Mouse (Mus musculus): ENCODE data around the gene Ptprg.
"Not testable (repeated sequence)": the region's sequence is repeated elsewhere in the genome, so short reads cannot be mapped to it uniquely, and the experiment has no call there.

Gene Ptprg

DNA sequence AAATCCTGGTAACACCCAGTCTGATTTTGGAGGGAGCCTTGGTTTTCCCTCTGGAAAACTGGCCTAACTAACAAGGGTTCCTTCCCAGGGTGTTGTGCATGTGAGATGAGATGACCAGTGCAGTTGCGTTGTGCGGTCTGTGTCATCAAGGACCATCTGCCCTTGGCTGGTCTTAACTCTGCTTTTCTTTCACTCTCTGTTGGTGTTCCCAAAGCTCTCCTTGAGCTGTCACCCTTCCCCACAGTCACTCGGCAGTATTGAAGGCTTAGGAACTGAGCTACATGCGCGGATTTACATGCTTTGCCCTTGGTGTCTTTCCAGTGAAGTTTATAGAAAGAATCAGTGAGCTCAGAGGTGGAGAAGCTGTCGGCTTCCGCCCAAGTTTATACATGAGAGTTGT, 170.5 kb downstream of the Ptprg start:
- in situ Hi-C loops (cut with MboI; ENCODE audit: unreplicated experiment in 2 of 2) = no loop called here

DNA sequence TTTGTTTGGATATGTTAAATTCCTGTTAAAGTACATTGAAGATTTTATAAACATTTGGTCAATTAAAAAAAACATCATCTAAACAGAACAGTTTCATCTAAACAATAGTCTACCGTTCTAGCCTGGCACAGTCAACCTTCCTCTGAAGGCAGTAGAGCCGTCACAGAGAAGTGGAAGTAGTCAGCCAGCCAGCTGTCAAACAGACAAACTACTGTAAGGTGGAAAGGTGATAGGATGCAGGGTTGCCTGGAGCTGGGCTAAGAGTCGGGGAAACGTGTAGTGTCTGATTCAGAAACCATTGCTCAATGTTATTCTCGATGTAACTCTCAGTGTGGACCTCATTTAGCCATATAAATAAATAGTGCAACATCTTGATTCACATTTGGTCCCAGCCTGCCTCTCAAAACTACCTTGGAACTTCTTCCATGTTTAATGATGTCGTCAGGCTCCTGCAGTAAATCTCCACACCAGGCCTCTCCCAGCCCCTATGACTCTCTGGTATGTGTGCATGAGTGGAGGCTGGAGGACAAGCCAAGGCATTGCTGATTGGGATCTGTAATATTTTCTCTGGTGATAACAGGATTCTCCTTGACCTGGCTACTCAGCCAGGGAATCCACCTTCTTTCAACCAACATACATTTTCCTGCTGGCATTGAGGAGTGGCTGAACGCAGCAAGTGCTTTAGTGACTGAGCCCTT, 178.0 kb downstream of the Ptprg start:
- in situ Hi-C loops (cut with MboI; ENCODE audit: unreplicated experiment in 2 of 2) = no loop called here

DNA sequence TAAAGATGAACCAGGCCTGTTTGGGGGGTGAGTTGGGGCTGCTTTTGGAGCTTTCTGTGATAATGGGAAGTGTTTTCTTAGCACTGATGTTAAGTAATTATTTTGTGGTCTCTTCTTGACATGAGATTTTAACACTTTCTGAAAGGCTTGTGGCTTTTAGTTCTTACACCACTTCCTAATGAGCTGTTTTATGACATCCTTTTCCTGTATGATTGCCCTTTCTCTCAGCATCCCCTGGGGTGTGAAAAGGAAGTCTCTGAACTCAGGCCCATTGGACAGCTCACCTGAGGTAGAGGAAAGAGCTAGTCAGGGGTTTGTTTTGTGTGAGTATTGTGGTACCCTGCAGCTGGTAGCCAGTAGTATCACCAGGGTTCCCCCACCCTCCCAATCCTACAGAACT, 179.0 kb downstream of the Ptprg start:
- in situ Hi-C loops (cut with MboI; ENCODE audit: unreplicated experiment in 2 of 2) = no loop called here

DNA sequence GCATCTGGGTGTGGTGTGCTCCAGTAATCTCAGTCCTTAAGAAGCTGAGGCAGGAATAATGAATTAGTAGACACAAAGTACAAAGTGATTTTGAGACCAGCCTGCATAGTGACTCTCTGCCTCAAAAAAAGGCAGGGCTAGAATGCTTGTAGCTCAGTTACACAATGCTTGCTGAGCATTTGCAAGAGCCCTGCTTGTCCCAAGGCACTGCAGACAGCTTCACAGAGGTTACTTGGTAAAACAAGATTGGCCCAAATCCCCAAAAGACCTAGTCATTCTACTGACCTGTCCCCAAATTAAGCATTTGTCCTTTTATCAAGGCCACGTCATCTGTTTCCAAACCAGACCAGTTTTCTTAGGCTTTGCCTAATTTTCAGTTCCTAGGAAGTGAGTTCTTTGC, 190.4 kb downstream of the Ptprg start:
- in situ Hi-C loops (cut with MboI; ENCODE audit: unreplicated experiment in 2 of 2) = no loop called here

DNA sequence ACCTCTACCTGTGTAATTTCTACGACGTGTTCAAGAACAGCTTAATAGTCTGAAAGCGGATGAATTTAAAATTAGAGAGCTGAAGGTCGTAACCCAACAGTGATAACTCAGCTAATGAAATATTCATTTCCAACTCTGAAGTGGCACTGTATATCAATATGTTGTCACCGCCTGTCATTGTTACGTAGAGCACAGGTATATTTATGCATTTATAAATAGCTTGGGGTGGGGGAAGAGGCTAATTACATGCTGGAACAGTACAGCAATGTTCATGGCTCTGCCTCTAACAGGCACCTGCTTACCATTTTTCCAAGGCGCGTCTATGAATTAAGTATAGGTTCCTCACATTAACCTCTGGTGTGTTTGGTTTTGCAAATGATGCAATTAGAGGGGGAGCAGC, 199.3 kb downstream of the Ptprg start:
- in situ Hi-C loops (cut with MboI; ENCODE audit: unreplicated experiment in 2 of 2) = no loop called here

DNA sequence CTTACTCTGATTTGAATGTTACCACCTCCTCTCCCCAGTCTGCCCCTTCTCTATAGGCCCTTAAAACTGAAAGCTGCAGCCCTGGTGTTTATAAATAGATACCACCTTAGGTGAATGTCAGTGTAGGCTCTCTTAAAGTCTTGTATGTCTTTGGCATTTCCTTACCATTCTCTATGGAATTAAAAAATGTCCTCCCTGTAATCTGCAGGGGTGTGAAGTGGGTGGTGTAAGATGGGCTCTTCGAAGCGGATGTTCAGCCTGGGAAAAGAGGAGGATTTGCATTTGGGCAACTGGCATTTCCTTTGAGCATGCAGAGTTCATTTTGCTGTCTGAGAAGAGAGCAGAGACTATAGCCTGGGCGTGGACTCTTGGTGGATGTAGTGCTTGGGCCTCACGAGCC, 201.3 kb downstream of the Ptprg start:
- in situ Hi-C loops (cut with MboI; ENCODE audit: unreplicated experiment in 2 of 2) = no loop called here

DNA sequence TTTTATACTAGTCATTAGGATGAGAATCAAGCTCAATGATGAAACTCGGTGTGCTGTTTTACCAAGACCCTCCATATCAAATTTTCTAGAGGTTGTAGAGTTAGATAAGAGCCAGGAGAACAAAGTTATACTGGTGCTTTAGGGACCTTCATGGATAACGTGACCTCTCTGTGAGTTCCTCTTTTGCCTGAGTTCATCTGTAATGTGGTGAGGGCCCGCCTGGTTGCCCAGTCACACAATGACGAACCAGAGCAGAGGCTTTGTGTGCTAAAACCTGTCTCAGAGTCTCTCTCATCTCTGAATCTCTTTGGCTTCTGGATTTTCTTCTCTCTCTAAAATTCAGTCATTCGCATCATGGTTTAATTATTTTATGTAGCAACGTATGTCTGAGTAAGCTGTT, 204.9 kb downstream of the Ptprg start:
- in situ Hi-C loops (cut with MboI; ENCODE audit: unreplicated experiment in 2 of 2) = no loop called here

DNA sequence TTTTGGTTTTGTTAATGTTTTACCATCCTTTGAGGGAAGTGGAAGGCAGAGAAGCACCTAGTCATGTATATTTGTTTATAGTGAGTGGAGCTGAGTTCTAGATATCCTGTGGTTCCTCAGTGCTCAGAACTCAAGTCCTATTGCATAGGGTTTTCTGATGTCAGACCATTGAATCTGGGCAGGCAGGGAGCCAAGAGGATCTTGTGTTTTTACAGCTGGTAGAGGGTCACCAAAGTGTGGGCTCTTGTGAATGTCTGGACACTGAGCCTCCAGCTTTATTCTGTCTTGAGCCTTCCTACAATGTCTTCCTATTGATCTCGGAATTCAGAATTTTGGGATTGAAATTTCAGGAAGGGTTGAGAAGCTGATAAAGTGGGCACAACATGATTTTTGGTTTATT, 206.0 kb downstream of the Ptprg start:
- in situ Hi-C loops (cut with MboI; ENCODE audit: unreplicated experiment in 2 of 2) = no loop called here

DNA sequence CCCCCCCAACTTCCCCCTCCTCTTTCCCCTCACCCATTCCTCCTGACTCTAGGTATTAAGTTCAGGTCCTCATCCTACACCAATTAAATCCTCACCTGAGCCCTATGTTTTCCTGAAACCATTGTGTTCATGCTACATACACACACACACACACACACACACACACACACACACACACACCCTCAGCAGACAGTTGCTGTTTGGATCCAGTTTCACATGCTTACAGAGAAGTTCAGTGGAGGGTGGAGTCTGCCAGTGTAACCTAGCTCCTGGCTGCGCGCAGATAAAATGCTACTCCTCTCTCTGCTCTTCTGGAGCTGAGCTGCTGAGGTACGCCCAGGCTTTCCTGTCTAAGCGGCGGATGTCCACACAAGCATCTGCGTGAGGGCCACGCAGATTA, 209.7 kb downstream of the Ptprg start:
- in situ Hi-C loops (cut with MboI; ENCODE audit: unreplicated experiment in 2 of 2) = no loop called here

DNA sequence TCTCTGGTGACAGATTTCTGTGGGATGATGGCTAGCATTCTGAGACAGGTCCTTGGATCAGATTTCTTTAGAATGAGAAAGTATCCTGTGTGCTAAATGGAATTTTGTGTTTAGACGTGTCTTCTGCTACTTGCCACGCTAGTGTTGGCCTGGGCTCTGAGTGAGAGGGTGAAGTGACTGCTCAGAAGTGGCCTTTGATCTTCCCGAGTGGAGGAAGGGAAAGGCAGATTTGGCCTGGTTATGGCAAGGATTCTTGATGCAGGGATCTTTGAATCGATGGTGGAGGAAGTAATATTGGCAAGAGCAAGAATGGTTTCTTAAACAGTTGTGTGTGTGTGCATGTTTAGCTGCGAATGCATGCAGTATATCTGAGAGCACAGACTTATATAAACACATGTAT, 219.4 kb downstream of the Ptprg start:
- in situ Hi-C loops (cut with MboI; ENCODE audit: unreplicated experiment in 2 of 2) = no loop called here

DNA sequence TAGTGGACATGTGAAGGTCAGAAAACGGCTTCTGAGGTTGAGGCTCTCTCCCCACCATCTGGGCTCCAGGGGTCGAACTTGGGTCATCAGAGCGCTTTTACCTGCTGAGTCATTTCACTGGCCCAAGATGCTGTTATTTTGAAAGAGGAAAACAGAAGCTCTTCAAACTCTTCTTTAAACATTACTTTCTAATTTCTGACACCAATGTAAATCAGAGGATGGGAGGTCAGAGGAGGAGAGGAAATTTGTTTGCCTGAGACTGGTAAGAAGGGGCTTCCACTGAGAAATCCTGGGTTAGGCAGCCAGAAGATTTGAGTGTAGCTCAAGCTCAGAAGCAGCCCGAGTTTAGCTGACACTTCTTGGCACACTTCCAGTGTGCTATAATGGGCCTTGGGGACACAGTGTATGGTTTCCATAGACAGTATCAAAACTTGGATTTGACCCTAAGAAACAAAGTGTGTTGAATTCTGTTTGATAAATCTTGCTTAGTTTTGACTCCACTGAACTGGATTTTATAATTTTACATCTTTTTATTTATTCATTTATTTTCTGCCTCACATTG, 221.2 kb downstream of the Ptprg start:
- in situ Hi-C loops (cut with MboI; ENCODE audit: unreplicated experiment in 2 of 2) = no loop called here

DNA sequence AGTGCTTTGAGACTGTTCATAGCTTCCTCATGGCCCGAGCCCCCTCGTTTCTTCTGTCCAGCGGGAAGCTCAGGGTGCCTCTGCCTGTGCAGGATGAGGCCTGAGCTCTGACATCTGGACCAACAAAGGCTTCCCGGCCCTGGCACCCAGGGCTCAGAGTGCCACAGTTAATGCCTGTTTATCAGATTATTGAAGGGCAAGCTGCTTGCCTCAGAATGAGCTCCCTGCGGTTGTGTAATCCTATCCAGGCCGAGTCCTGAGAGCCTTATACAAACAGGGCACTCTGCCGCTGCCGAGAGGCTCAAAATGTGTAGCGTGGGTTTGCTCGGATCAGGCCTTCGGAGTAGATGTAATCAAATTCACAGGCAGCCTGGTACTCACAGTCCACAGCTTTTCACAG, 221.9 kb downstream of the Ptprg start:
- in situ Hi-C loops (cut with MboI; ENCODE audit: unreplicated experiment in 2 of 2) = no loop called here

DNA sequence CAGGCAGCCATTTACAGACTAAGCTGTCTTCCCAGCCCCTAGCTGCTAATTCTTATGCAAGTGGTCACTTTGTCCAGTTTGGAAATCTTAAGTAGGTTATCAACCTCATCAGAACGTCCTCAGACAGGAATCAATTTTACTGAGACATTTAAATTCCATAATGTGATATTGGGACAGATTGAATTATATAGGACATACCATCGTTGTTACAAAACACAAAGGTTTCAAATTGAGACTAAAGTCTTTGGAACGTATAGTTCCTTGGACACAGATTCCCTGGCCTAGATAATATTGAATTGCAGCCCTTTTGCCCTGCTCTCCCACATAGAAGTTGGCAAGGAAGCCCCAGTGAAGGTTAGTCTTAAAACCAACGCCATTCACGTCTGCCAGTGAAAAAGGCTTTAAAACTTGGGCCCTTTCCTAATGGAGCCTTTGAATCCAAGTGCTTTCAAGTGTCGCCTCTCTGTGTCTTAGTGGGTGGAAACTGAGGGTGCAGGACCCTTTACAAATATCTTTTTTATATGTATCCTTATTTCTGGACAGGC, 222.7 kb downstream of the Ptprg start:
- in situ Hi-C loops (cut with MboI; ENCODE audit: unreplicated experiment in 2 of 2) = no loop called here

DNA sequence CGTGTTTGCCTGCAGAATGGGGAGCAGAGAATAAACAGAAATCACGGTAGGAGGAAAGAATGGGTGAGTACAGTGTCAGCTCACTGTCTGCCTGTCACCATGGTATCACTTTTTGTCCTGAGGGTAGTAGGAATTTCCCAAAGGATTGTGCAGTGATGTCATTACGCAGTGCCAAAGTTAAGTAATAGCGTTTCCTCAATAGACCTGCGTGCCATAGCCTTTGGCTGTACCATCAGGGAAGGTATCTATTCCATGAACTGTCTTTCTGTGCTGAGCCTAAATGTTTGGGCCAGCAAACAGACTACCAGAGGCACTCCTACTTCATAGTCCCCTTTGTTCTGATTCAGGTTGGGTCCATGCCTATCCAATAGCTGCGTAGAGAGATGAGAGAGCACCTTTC, 223.2 kb downstream of the Ptprg start:
- in situ Hi-C loops (cut with MboI; ENCODE audit: unreplicated experiment in 2 of 2) = no loop called here

DNA sequence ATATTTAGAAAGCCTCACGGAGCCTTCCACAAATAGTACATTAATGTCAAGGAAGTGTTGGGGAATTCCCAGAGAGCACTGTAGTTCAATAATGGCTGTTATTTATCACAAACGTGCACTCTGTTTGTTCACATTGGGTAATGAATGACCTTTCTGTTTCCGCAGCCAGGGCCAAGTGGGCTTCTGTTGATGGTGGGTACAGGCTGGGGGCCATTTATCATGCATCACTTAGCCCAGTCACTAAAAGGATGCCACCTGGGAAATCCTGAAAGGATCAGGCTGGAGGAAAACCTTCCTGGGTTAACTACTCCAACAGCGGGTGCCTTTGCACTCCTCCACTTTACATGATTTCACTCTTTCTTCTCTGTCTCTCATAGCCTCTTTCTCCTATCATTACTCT, 237.9 kb downstream of the Ptprg start:
- in situ Hi-C loops (cut with MboI; ENCODE audit: unreplicated experiment in 2 of 2) = no loop called here

DNA sequence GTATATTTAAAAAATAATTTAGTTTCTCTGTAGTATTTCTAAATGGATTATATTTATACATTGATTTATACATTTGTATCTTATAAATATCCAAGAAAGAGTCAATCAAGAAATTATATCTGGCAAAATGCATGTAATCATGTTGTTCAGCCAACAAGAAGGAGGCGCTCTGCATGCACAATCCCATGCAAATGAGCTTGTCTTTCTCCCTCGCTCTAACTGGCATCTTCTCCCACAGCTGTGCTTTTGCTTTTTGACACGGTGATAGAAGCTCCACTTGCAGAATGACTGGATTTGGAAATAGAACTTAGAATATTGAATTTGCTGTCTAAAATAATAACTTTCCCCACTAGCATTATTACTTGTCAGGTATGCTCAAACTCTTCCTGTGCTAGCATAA, 240.5 kb downstream of the Ptprg start:
- in situ Hi-C loops (cut with MboI; ENCODE audit: unreplicated experiment in 2 of 2) = no loop called here

DNA sequence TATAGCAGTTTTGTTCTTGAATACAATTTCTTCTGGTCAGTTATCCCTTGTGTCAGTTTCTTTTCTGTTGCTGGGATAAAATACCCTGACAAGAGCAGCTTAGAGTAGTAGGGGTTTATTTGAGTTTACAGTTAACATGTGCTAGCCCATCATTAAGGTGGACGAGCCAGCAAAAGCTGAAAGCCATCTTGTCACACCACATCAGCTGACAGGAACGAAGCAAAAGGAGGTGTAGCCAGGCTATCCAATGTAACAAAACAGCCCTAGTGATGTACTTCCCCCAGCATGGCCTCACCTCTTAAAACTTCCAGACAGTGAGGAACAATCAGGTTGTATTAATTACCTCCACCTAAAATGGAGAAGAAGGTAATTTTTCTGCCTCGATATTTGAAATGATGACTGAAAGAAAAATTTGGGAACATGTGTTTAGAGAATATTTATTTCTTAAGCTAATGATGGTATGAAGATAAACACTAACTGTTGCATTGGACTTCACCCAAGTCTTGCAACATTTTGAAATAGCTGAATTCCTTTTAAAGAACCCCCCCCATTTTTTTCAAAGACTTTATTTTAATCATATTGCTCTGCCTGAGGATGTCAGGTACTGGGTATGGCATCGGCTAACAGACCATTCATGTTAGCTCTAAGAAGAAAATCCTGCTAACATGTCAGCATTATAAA, 249.2 kb downstream of the Ptprg start:
- in situ Hi-C loops (cut with MboI; ENCODE audit: unreplicated experiment in 2 of 2) = no loop called here

DNA sequence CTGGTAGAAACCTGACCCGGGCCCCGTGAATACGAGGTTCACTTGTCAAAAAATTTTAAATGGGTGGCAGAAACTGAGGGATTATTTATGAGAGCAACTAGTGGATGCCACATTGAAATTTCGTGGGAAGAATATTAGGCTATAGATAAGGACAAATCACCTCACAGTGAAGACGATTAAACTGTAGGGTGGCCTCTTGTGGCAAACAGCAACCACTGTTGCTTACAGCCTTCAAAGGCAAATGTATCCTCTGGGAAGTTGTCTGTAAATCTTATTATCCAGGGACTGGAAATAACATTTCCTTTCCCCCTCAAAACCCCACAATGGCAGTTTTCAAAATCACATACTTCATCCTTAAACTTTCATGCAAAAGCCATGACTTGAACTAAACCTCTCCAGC, 253.3 kb downstream of the Ptprg start:
- in situ Hi-C loops (cut with MboI; ENCODE audit: unreplicated experiment in 2 of 2) = no loop called here

DNA sequence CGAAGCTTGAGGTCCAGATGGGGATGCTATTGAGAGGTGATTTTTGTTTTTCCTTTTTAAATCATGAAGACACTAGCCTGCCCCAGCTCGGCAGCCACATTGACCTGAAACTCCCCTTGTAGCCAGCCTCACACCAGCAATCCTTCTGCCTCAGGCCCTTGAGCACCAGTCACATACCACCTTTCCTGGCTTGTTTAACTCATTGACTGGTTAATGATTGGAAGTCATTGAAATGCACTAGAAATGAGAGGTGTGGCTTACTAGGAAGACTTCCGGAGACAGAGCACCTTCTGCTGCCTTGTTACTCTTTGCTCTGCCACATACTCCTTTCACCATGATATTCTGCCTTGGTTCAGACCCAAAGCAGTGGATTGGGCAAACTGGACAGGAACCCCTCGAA, 254.1 kb downstream of the Ptprg start:
- in situ Hi-C loops (cut with MboI; ENCODE audit: unreplicated experiment in 2 of 2) = no loop called here

DNA sequence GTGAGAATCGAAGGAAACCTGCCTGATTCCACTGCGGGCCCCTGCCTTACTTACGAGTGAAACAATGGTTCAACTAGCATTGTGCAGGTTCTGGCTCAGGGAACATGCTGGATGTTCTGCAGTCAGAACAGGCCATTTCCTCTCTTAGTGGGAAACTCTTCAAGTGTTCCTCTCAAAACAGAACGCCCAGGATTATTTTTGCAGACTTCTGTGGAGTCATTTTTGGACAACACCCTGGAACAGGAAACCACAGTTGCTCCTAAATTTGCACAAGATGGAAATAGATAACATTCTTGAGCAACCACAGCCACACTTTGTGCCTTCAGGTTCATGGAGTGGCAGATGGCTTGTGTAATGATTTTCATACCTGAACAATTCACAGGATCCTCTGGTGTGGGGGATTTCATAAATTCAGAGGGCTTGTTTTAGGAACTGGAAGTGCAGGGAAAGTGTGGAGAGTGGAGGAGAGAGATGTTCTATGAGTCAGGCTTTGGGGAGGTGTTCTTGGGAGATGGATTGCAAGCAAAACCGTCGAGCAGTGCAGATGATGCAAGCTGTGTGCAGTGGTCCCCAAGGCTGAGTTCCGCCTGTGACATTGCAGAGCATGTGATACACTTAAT, 257.9 kb downstream of the Ptprg start:
- in situ Hi-C loops (cut with MboI; ENCODE audit: unreplicated experiment in 2 of 2) = no loop called here

DNA sequence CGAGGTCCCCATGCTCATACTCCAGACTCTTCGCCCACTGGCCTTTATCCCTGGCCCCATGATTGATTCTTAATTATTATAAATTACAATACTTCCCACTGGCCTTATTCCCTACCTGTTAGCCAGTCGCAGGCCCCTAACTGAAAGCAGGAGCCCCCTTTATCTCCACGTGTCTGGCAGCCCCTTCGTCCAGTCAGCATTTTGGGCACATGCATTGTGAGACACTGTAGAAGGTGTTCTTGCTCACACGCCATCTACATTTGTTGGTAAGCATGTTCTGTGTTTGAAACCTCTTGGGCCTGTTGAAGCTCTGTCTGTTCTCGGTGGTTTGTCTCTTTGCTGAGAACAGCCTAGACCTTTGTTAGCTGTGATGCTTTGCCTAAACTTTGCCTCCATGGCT, 259.0 kb downstream of the Ptprg start:
- in situ Hi-C loops (cut with MboI; ENCODE audit: unreplicated experiment in 2 of 2) = no loop called here

DNA sequence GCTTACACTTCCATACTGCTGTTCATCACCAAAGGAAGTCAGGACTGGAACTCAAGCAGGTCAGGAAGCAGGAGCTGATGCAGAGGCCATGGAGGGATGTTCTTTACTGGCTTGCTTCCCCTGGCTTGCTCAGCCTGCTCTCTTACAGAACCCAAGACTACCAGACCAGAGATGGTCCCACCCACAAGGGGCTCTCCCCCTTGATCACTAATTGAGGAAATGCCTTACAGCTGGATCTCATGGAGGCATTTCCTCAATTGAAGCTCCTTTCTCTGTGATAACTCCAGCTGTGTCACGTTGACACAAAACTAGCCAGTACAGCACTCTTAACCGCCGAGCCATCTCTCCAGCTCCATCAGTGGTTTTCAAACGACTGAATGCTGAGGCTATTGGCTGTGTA, 261.5 kb downstream of the Ptprg start:
- in situ Hi-C loops (cut with MboI; ENCODE audit: unreplicated experiment in 2 of 2) = not testable (repeated sequence)
